Mouse (Mus musculus) liver, adult 2 months (tissue): ENCODE results near the gene Srms.

Experiments
- CTCF ChIP-seq: fragments of 200-500 bp; IDR thresholded peaks from 2 replicates; pipeline ENCODE4 v1.5.1; 2011; ENCODE audit warnings: low read depth, low read length, control low read depth
- POLR2A ChIP-seq: fragments of 200-500 bp; IDR thresholded peaks from 2 replicates; pipeline ENCODE4 v1.6.1; 2011; ENCODE audit warnings: low read length, control low read depth; ENCODE audit not compliant: insufficient read depth; ENCODE audit errors: extremely low read depth

DNA sequence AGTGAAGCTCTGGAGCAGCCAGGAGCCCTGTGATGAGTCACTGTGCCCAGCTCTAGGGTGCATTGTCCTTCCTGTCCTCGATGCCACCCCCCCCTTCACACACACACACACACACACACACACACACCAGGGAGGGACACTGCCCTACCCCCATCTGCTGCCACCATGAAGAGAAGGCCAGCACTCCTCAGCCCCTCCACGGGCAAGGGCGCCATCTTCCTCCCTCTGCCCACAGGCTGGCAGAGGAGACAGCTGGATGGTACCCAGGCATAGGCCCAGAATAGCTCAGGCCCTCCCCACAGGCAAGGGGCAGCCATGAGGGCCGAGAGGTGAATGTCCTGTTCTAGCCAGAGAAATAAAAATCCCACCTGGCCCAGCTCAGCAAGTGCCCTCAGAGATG is 57.2 kb downstream of the Srms start:
- TF ChIP-seq CTCF (no peak), POLR2A (no peak)
